Comparison of ENCODE assay signal across 19 mouse cellular contexts in the genomic region with DNA sequence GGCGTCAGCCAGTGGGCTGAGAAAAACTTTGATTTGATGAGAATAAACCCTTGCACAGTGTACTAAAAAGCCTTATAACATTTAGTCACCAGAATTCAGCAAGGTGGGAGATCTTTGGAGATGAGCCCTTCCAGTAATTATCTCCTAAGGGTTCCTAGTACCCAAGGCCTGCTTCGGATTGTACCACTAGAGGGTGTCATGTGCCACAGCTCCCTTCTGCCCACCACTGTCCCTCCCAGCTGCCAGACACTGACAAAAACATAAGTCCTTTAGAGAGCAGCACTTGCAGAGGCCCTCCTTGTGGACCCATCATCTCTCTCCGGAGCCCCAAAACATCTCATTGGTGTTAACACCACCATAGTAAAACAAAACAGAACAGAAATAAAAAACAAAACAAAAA. TPM values are rescaled to one million over a fixed set of nuclear protein-coding genes. Genes with fewer than 3 reads are reported as not detected.
A peak's percentile ranks its signal among the peaks of the same experiment; 100 is the strongest.
DNase-seq lines count a peak whose midpoint lies in the region; ATAC-seq and TF ChIP-seq lines count a peak whose summit lies in the region.
"Had no signal": no experiment of that assay in that cellular context is flagged by ENCODE, and none has a peak within 500 bp of the region (broad histone marks: within the 10 kb centered on the region; RNA-seq: fewer than 3 reads in every experiment).

No protein-coding gene starts in this region.

- in situ Hi-C loops in CH12.LX (cut with MboI; ENCODE audit: low pct_ligation_motif_present, low pct_unique_long_range_greater_than_20kb, low sequenced_read_pairs), result no loop called here

- ATAC-seq in hindbrain, postnatal 0 days, result no peak
- ATAC-seq in hindbrain, embryonic 13.5 days (ENCODE audit: low FRiP score), result no peak
- no peak for ATAC-seq in liver, embryonic 14.5 days (ENCODE audit: insufficient read depth)
- ATAC-seq: intestine, embryonic 16.5 days had no signal

- no peak overlapping the region for H3K4me3 ChIP-seq in hindbrain, postnatal 0 days (ENCODE audit: low read length)
- H3K4me3 ChIP-seq in hindbrain, embryonic 13.5 days, result no peak overlapping the region
- no peak overlapping the region for H3K4me3 ChIP-seq in liver, embryonic 14.5 days (ENCODE audit: insufficient read depth in 1 of 2, low read depth in 2 of 2, low read length in 2 of 2)
- no peak overlapping the region for H3K4me3 ChIP-seq in CH12.LX (replicated peaks in 1 of 3; ENCODE audit: low read depth in 2 of 3, low read length in 2 of 3, poor library complexity in 1 of 3)
- H3K4me3 ChIP-seq: heart, adult 2 months had no signal

- intact Hi-C loops in heart, postnatal 36 days (cut with DNase I), result no loop called here

- dilution Hi-C loops in CH12.LX (cut with MboI; ENCODE audit: extremely low pct_ligation_motif_present, extremely low pct_unique_long_range_greater_than_20kb, low sequenced_read_pairs), result no loop called here

- no peaks in the 10 kb centered on the region for H3K9me3 ChIP-seq in hindbrain, postnatal 0 days (ENCODE audit: low read length)
- H3K9me3 ChIP-seq in hindbrain, embryonic 13.5 days, result no peaks in the 10 kb centered on the region; the same call in 1 of the 2 replicates
- no peaks in the 10 kb centered on the region for H3K9me3 ChIP-seq in liver, embryonic 14.5 days (ENCODE audit: control insufficient read depth, low read length)
- H3K9me3 ChIP-seq in CH12.LX (replicated peaks; ENCODE audit: low read length), result peaks cover 4% of the 10 kb centered on the region

- no peaks in the 10 kb centered on the region for H3K36me3 ChIP-seq in hindbrain, postnatal 0 days (ENCODE audit: insufficient read depth, low read length)
- no peaks in the 10 kb centered on the region for H3K36me3 ChIP-seq in hindbrain, embryonic 13.5 days
- H3K36me3 ChIP-seq in liver, embryonic 14.5 days (replicated peaks; ENCODE audit: control insufficient read depth, insufficient read depth, low read depth), result no peaks in the 10 kb centered on the region
- H3K36me3 ChIP-seq in CH12.LX (replicated peaks in 1 of 2; ENCODE audit: control insufficient read depth in 1 of 2, insufficient read depth in 1 of 2, low read length in 1 of 2), result no peaks in the 10 kb centered on the region

- H3K4me2 ChIP-seq in hindbrain, postnatal 0 days (ENCODE audit: low read depth, low read length), result no peak overlapping the region
- H3K4me2 ChIP-seq in hindbrain, embryonic 13.5 days, result no peak overlapping the region
- no peak overlapping the region for H3K4me2 ChIP-seq in liver, embryonic 14.5 days (ENCODE audit: low read depth)
- H3K4me2 ChIP-seq in CH12.LX (ENCODE audit: insufficient read depth, low read depth, poor library complexity, severe bottlenecking), result no peak overlapping the region

- H3K27ac ChIP-seq in hindbrain, postnatal 0 days, result no peak overlapping the region
- H3K27ac ChIP-seq in hindbrain, embryonic 13.5 days, result no peak overlapping the region
- no peak overlapping the region for H3K27ac ChIP-seq in liver, embryonic 14.5 days
- H3K27ac ChIP-seq in CH12.LX (ENCODE audit: insufficient read depth, low read depth), result no peak overlapping the region
- H3K27ac ChIP-seq: heart, adult 2 months had no signal

- peak; percentile 19; the same call in 1 of the 2 replicates for TF ChIP-seq RAD21 in CH12.LX (IDR thresholded peaks at IDR 0.05; ENCODE audit: low read depth, low read length)

- TF ChIP-seq CTCF in hindbrain, postnatal 0 days (IDR thresholded peaks at IDR 0.05; ENCODE audit: low read depth), result 0 out of 2 replicates have a peak, but pooled peaks have one; percentile 3
- TF ChIP-seq CTCF in liver, embryonic 14.5 days (IDR thresholded peaks at IDR 0.05; ENCODE audit: low read depth), result peak; percentile 26; the same call in 1 of the 2 replicates
- peak in 1 of 2 experiments; percentile 47; a peak in 2 of 4 replicates for TF ChIP-seq CTCF in CH12.LX (conservative IDR thresholded peaks at IDR 0.05 in 1 of 2, IDR thresholded peaks at IDR 0.05 in 1 of 2; ENCODE audit: low read depth in 2 of 2, low read length in 2 of 2)

- no peaks in the 10 kb centered on the region for H3K4me1 ChIP-seq in hindbrain, postnatal 0 days (ENCODE audit: insufficient read depth, low read length)
- no peaks in the 10 kb centered on the region for H3K4me1 ChIP-seq in hindbrain, embryonic 13.5 days (replicated peaks)
- H3K4me1 ChIP-seq in liver, embryonic 14.5 days (replicated peaks; ENCODE audit: control insufficient read depth in 2 of 2, insufficient read depth in 2 of 2, low read length in 1 of 2), result peaks cover 0 to 6% of the 10 kb centered on the region in 2 experiments; a peak in 1 of 4 replicates
- H3K4me1 ChIP-seq in CH12.LX (ENCODE audit: control insufficient read depth in 1 of 2, insufficient read depth in 2 of 2), result no peaks in the 10 kb centered on the region

- TF ChIP-seq POLR2A in CH12.LX (IDR thresholded peaks at IDR 0.05; ENCODE audit: low read depth, low read length), result no peak

- H3K27me3 ChIP-seq in hindbrain, postnatal 0 days (ENCODE audit: insufficient read depth, low read length), result no peaks in the 10 kb centered on the region
- H3K27me3 ChIP-seq in hindbrain, embryonic 13.5 days, result no peaks in the 10 kb centered on the region
- no peaks in the 10 kb centered on the region for H3K27me3 ChIP-seq in liver, embryonic 14.5 days (ENCODE audit: control insufficient read depth, insufficient read depth, low read length)
- peaks cover 63% of the 10 kb centered on the region for H3K27me3 ChIP-seq in CH12.LX (replicated peaks)

- H3K79me2 ChIP-seq in CH12.LX (replicated peaks; ENCODE audit: control insufficient read depth, extremely low read depth, insufficient read depth, poor library complexity, severe bottlenecking), result no peaks in the 10 kb centered on the region

- 70% methylated on average over 3 of the region's 3 CpGs for WGBS in hindbrain, postnatal 0 days
- 70% methylated on average over 3 of the region's 3 CpGs for WGBS in hindbrain, embryonic 13.5 days
- 54% methylated on average over 3 of the region's 3 CpGs for WGBS in liver, embryonic 14.5 days (ENCODE audit: insufficient replicate concordance)

- DNase-seq in hindbrain, postnatal 0 days (ENCODE audit: low spot score), result no peak
- DNase-seq in liver, embryonic 14.5 days (ENCODE audit: low read depth in 3 of 3, low spot score in 3 of 3), result no peak
- no peak for DNase-seq in liver
- peak; percentile 8 for DNase-seq in CH12.LX (ENCODE audit: extremely low read depth)
- peak; percentile 22 for DNase-seq in brain, adult 2 months (ENCODE audit: low read depth, low spot score)
- no peak for DNase-seq in urinary bladder, postnatal 36 days (ENCODE audit: low spot score in 2 of 2)
- no peak for DNase-seq in heart, postnatal 36 days
- DNase-seq: cerebellum, adult 9-10 months; heart, adult 2 months; heart, postnatal 14 days; layer of hippocampus, postnatal 36 days; right cerebral cortex, postnatal 14 days; thymus, postnatal 25 days had no signal

- no peak for TF ChIP-seq EP300 in liver, embryonic 14.5 days (IDR thresholded peaks at IDR 0.05; ENCODE audit: low read depth)
- no peak for TF ChIP-seq EP300 in CH12.LX (IDR thresholded peaks at IDR 0.05; ENCODE audit: low read length)

- no peak overlapping the region for H3K9ac ChIP-seq in hindbrain, postnatal 0 days (replicated peaks; ENCODE audit: low read length)
- no peak overlapping the region for H3K9ac ChIP-seq in hindbrain, embryonic 13.5 days
- no peak overlapping the region for H3K9ac ChIP-seq in liver, embryonic 14.5 days (replicated peaks)
- no peak overlapping the region for H3K9ac ChIP-seq in CH12.LX (ENCODE audit: insufficient read depth, low read depth)

TF ChIP-seq in CH12.LX, 34 proteins besides CTCF, POLR2A, EP300 and RAD21:
- TF ChIP-seq TBP (conservative IDR thresholded peaks at IDR 0.05; ENCODE audit: low read depth, low read length), result no peak
- 0 out of 2 replicates have a peak, but pooled peaks have one; percentile 5 for TF ChIP-seq SMC3 (IDR thresholded peaks at IDR 0.05; ENCODE audit: low read depth, low read length)

RNA-seq across cellular contexts. Expression of gene Serpina1f, which starts 16.2 kb away (rescaled TPM):
- not detected in 2 replicates for total RNA-seq in hindbrain, postnatal 0 days (2014; rRNA removed)
- not detected in 2 replicates for polyA plus RNA-seq in hindbrain, postnatal 0 days (2015; fragmentation: Nextera tagmentation; extraction: Ambion mirVana)
- polyA plus RNA-seq in hindbrain, embryonic 13.5 days (2015; fragmentation: Nextera tagmentation; extraction: Ambion mirVana), result not detected in 2 replicates
- polyA plus RNA-seq in liver, embryonic 14.5 days (2012; rRNA removed), result not detected in 2 replicates
- 0.18 TPM in 1 of 2 replicates, not detected in the other for polyA plus RNA-seq in liver, embryonic 14.5 days (2014; fragmentation: Nextera tagmentation; extraction: Ambion mirVana)
- total RNA-seq in CH12.LX (2012; rRNA removed) (not detected in 2 replicates), CH12.LX (2014; rRNA removed) (not detected in 2 replicates)
- polyA plus RNA-seq in CH12.LX (2012; ENCODE audit: insufficient read length, low read depth), result not detected in 2 replicates
- not detected for total RNA-seq in heart, postnatal 36 days (2021)
- total RNA-seq: heart, adult 2 months; heart, postnatal 14 days; layer of hippocampus, postnatal 36 days; megakaryocyte, adult 5-6 weeks; midbrain, postnatal 0 days had no signal
- polyA plus RNA-seq: heart, adult 2 months; intestine, embryonic 16.5 days; limb, embryonic 14.5 days; midbrain, postnatal 0 days; neural tube, embryonic 14.5 days had no signal

RNA-seq across cellular contexts. Expression of gene Serpina16, which starts 35.6 kb away (rescaled TPM):
- not detected in 2 replicates for total RNA-seq in hindbrain, postnatal 0 days (2014; rRNA removed)
- not detected in 2 replicates for polyA plus RNA-seq in hindbrain, postnatal 0 days (2015; fragmentation: Nextera tagmentation; extraction: Ambion mirVana)
- not detected in 2 replicates for polyA plus RNA-seq in hindbrain, embryonic 13.5 days (2015; fragmentation: Nextera tagmentation; extraction: Ambion mirVana)
- 0.03 and 0.04 TPM in 2 replicates for polyA plus RNA-seq in liver, embryonic 14.5 days (2012; rRNA removed)
- 0.06 and 0.11 TPM in 2 replicates for polyA plus RNA-seq in liver, embryonic 14.5 days (2014; fragmentation: Nextera tagmentation; extraction: Ambion mirVana)
- total RNA-seq in CH12.LX (2012; rRNA removed) (not detected in 2 replicates), CH12.LX (2014; rRNA removed) (not detected in 2 replicates)
- not detected in 2 replicates for polyA plus RNA-seq in CH12.LX (2012; ENCODE audit: insufficient read length, low read depth)
- not detected for total RNA-seq in heart, postnatal 36 days (2021)
- total RNA-seq: heart, adult 2 months; heart, postnatal 14 days; layer of hippocampus, postnatal 36 days; megakaryocyte, adult 5-6 weeks; midbrain, postnatal 0 days had no signal
- polyA plus RNA-seq: heart, adult 2 months; limb, embryonic 14.5 days; midbrain, postnatal 0 days; neural tube, embryonic 14.5 days had no signal

RNA-seq across cellular contexts. Expression of gene Serpina6, which starts 54.5 kb away (rescaled TPM):
- not detected in 2 replicates for total RNA-seq in hindbrain, postnatal 0 days (2014; rRNA removed)
- polyA plus RNA-seq in hindbrain, postnatal 0 days (2015; fragmentation: Nextera tagmentation; extraction: Ambion mirVana), result not detected in 2 replicates
- 0.48 TPM in 1 of 2 replicates, not detected in the other for polyA plus RNA-seq in hindbrain, embryonic 13.5 days (2015; fragmentation: Nextera tagmentation; extraction: Ambion mirVana)
- 793 and 825 TPM in 2 replicates for polyA plus RNA-seq in liver, embryonic 14.5 days (2012; rRNA removed)
- 1,383 and 1,635 TPM in 2 replicates for polyA plus RNA-seq in liver, embryonic 14.5 days (2014; fragmentation: Nextera tagmentation; extraction: Ambion mirVana)
- total RNA-seq in CH12.LX (2012; rRNA removed) (not detected in 2 replicates), CH12.LX (2014; rRNA removed) (not detected in 2 replicates)
- not detected in 2 replicates for polyA plus RNA-seq in CH12.LX (2012; ENCODE audit: insufficient read length, low read depth)
- total RNA-seq in heart, postnatal 36 days (2021), result not detected
- total RNA-seq: heart, adult 2 months; heart, postnatal 14 days; layer of hippocampus, postnatal 36 days; megakaryocyte, adult 5-6 weeks; midbrain, postnatal 0 days had no signal
- polyA plus RNA-seq: heart, adult 2 months; midbrain, postnatal 0 days had no signal

Comparison
In these comparisons a context has a peak if more than half of its experiments do, and no peak if none do; other contexts are left out.
1. DNase-seq: peak in CH12.LX (single experiment) and brain, adult 2 months (single experiment); none in hindbrain, postnatal 0 days (single experiment), liver, embryonic 14.5 days (0 of 3), liver (single experiment), urinary bladder, postnatal 36 days (0 of 2) and heart, postnatal 36 days (0 of 2).
2. RNA of gene Serpina6, which starts 54.5 kb away (polyA plus RNA-seq): 793 to 1,635 TPM in liver, embryonic 14.5 days; not detected in hindbrain, postnatal 0 days, 0.48 TPM in hindbrain, embryonic 13.5 days and not detected in CH12.LX; every median in the first group is over 100 times any median in the second.